Mouse (Mus musculus) E14TG2a.4 (cell line): ENCODE measurements at regions not wholly inside any gene's neighbourhood (a gene's known extent, or its start where the extent isn't known, plus 50 kb on each side); places are given as distances from the start of the nearest gene placed in this dataset.

Experiments used
- H3K27me3 ChIP-seq: 2 replicates; pipeline ENCODE4 v1.6.1; 2014; ENCODE audit warnings: low read length, control low read depth; ENCODE audit not compliant: insufficient read depth
- H3K36me3 ChIP-seq: 2 replicates; pipeline ENCODE4 v1.6.1; 2014; ENCODE audit warnings: low read length, control low read depth; ENCODE audit not compliant: insufficient read depth
- H3K4me1 ChIP-seq: replicated peaks from 2 replicates; pipeline ENCODE4 v1.6.1; 2014; ENCODE audit warnings: low read depth, low read length, control low read depth
- H3K4me3 ChIP-seq: replicated peaks from 2 replicates; pipeline ENCODE4 v1.5.1; 2014; ENCODE audit warnings: mild to moderate bottlenecking, low read length
- H3K9me3 ChIP-seq: 2 replicates; pipeline ENCODE4 v1.6.1; 2014; ENCODE audit warnings: low read length, control low read depth
- CTCF ChIP-seq: conservative IDR thresholded peaks from 2 replicates; pipeline ENCODE4 v1.5.1; 2014; ENCODE audit warnings: low read length
- NANOG ChIP-seq: IDR thresholded peaks from 2 replicates; pipeline ENCODE4 v1.6.1; 2014; ENCODE audit warnings: borderline replicate concordance, low read length, mixed read lengths
- POU5F1 ChIP-seq: IDR thresholded peaks from 2 replicates; pipeline ENCODE4 v1.6.1; 2014; ENCODE audit warnings: low read length, borderline replicate concordance

- no peaks in the 10 kb centered on the region for H3K27me3 ChIP-seq
- H3K9me3 ChIP-seq: peaks cover 32% of the 10 kb centered on the region
- no peak for TF ChIP-seq NANOG
- TF ChIP-seq POU5F1: no peak
- no peak for TF ChIP-seq CTCF
- no peaks in the 10 kb centered on the region for H3K36me3 ChIP-seq
- H3K4me1 ChIP-seq: no peaks in the 10 kb centered on the region; the same call in 1 of the 2 replicates
- H3K4me3 ChIP-seq: no peak overlapping the region
Observed at GRCm38 (mm10) chr4:58728641-58729040, 58.9 kb downstream of the Olfr267 start.

GRCm38 (mm10) chr4:58726424-58726823 lies 61.1 kb downstream of the Olfr267 start:
- H3K36me3 ChIP-seq: no peaks in the 10 kb centered on the region
- H3K4me3 ChIP-seq: no peak overlapping the region
- TF ChIP-seq POU5F1 (no peak), CTCF (no peak), NANOG (no peak)
- H3K9me3 ChIP-seq: peaks cover 44% of the 10 kb centered on the region
- no peaks in the 10 kb centered on the region for H3K27me3 ChIP-seq
- peaks cover 2% of the 10 kb centered on the region; the same call in 1 of the 2 replicates for H3K4me1 ChIP-seq

- no peak overlapping the region for H3K4me3 ChIP-seq
Observed at GRCm38 (mm10) chr4:58722772-58723171, 64.7 kb downstream of the Olfr267 start.

GRCm38 (mm10) chr4:58720682-58721081 lies 66.8 kb downstream of the Olfr267 start:
- TF ChIP-seq NANOG (peak; percentile 95), POU5F1 (no peak)
- no peak overlapping the region for H3K4me3 ChIP-seq
- no peaks in the 10 kb centered on the region for H3K27me3 ChIP-seq
- peaks cover 23% of the 10 kb centered on the region for H3K4me1 ChIP-seq
- H3K36me3 ChIP-seq: no peaks in the 10 kb centered on the region
- peaks cover 27% of the 10 kb centered on the region for H3K9me3 ChIP-seq

More at GRCm38 (mm10) chr4:58722772-58723171, 64.7 kb downstream of the Olfr267 start:
- H3K36me3 ChIP-seq: no peaks in the 10 kb centered on the region
- peaks cover 20% of the 10 kb centered on the region for H3K4me1 ChIP-seq
- TF ChIP-seq NANOG (no peak), POU5F1 (no peak), CTCF (no peak)
- H3K27me3 ChIP-seq: no peaks in the 10 kb centered on the region
- peaks cover 22% of the 10 kb centered on the region for H3K9me3 ChIP-seq

GRCm38 (mm10) chr4:58716426-58716825 lies 71.1 kb downstream of the Olfr267 start:
- H3K4me3 ChIP-seq: no peak overlapping the region
- TF ChIP-seq NANOG (no peak), CTCF (no peak), POU5F1 (no peak)

GRCm38 (mm10) chr4:58715846-58716245 lies 71.7 kb downstream of the Olfr267 start:
- TF ChIP-seq NANOG: no peak
- no peak for TF ChIP-seq CTCF
- TF ChIP-seq POU5F1: no peak
- Histone ChIP-seq H3K4me1 (peaks cover 24% of the 10 kb centered on the region), H3K27me3 (no peaks in the 10 kb centered on the region), H3K36me3 (no peaks in the 10 kb centered on the region), H3K9me3 (peaks cover 30% of the 10 kb centered on the region), H3K4me3 (no peak overlapping the region)

More at GRCm38 (mm10) chr4:58716426-58716825, 71.1 kb downstream of the Olfr267 start:
- H3K9me3 ChIP-seq: peaks cover 35% of the 10 kb centered on the region
- H3K4me1 ChIP-seq: peaks cover 30% of the 10 kb centered on the region
- H3K36me3 ChIP-seq: no peaks in the 10 kb centered on the region
- H3K27me3 ChIP-seq: no peaks in the 10 kb centered on the region

- peaks cover 43% of the 10 kb centered on the region for H3K9me3 ChIP-seq
- H3K4me3 ChIP-seq: no peak overlapping the region
- peaks cover 13% of the 10 kb centered on the region for H3K4me1 ChIP-seq
- no peaks in the 10 kb centered on the region for H3K27me3 ChIP-seq
- no peak for TF ChIP-seq CTCF
- no peak for TF ChIP-seq POU5F1
- TF ChIP-seq NANOG: no peak
- H3K36me3 ChIP-seq: no peaks in the 10 kb centered on the region
Observed at GRCm38 (mm10) chr4:58714221-58714620, 73.3 kb downstream of the Olfr267 start.

GRCm38 (mm10) chr4:58712875-58713274 lies 74.6 kb downstream of the Olfr267 start:
- H3K9me3 ChIP-seq: peaks cover 47% of the 10 kb centered on the region
- TF ChIP-seq POU5F1 (no peak), CTCF (no peak), NANOG (no peak)
- H3K27me3 ChIP-seq: no peaks in the 10 kb centered on the region
- no peak overlapping the region for H3K4me3 ChIP-seq
- no peaks in the 10 kb centered on the region for H3K36me3 ChIP-seq
- H3K4me1 ChIP-seq: peaks cover 13% of the 10 kb centered on the region

- TF ChIP-seq CTCF (no peak), POU5F1 (no peak), NANOG (no peak)
- Histone ChIP-seq H3K4me3 (no peak overlapping the region), H3K4me1 (peaks cover 13% of the 10 kb centered on the region), H3K27me3 (no peaks in the 10 kb centered on the region), H3K9me3 (peaks cover 47% of the 10 kb centered on the region), H3K36me3 (no peaks in the 10 kb centered on the region)
Observed at GRCm38 (mm10) chr4:58712166-58712565, 75.3 kb downstream of the Olfr267 start.
